Mouse (Mus musculus) intestine, embryonic 15.5 days (tissue): ENCODE data around the gene Birc2. TPM values are rescaled to one million over a fixed set of nuclear protein-coding genes. Genes with fewer than 3 reads are reported as not detected.
A peak's percentile ranks its signal among the peaks of the same experiment; 100 is the strongest.

ENCODE experiments used
- ATAC-seq: fragments of 200-750 bp; cut with Nextera tagmentation; 2 replicates; pipeline ENCODE4 v1.8.0; 2017; ENCODE audit warnings: moderate TSS enrichment, moderate library complexity
- H3K27ac ChIP-seq: fragments of 300-500 bp; sonication (generic); 2 replicates; pipeline ENCODE4 v1.5.1; 2015; ENCODE audit warnings: mild to moderate bottlenecking, inconsistent platforms
- H3K27me3 ChIP-seq: fragments of 300-500 bp; sonication (generic); replicated peaks from 2 replicates; pipeline ENCODE4 v1.6.1; 2015; ENCODE audit warnings: inconsistent platforms
- H3K36me3 ChIP-seq: fragments of 300-500 bp; sonication (generic); 2 replicates; pipeline ENCODE4 v1.6.1; 2015; ENCODE audit warnings: inconsistent platforms
- H3K4me1 ChIP-seq: fragments of 300-500 bp; sonication (generic); replicated peaks from 2 replicates; pipeline ENCODE4 v1.6.1; 2015; ENCODE audit warnings: inconsistent platforms
- H3K4me2 ChIP-seq: fragments of 300-500 bp; sonication (generic); replicated peaks from 2 replicates; pipeline ENCODE4 v1.6.1; 2015; ENCODE audit warnings: mild to moderate bottlenecking, inconsistent platforms
- H3K4me3 ChIP-seq: fragments of 300-500 bp; sonication (generic); replicated peaks from 2 replicates; pipeline ENCODE4 v1.5.1; 2015; ENCODE audit warnings: inconsistent platforms
- H3K9ac ChIP-seq: fragments of 300-500 bp; sonication (generic); 2 replicates; pipeline ENCODE4 v1.6.1; 2015; ENCODE audit warnings: inconsistent platforms
- H3K9me3 ChIP-seq: fragments of 300-500 bp; sonication (generic); 2 replicates; pipeline ENCODE4 v1.6.1; 2016; ENCODE audit warnings: inconsistent platforms
- WGBS: fragments of 180-500 bp; shearing (Covaris S2); methylation state at CpG from one replicate; pipeline ENCODE4 v1.1.7; 2015; 5-methylcytosine and 5-hydroxymethylcytosine counted together
- polyA plus RNA-seq: library from polyadenylated mRNA; unstranded; fragments of >200 nt; fragmentation: Nextera tagmentation; extraction: Ambion mirVana; gene quantifications from 2 replicates; pipeline ENCODE4 v1.2.1, GENCODE M21; 2015

Gene Birc2
- polyA plus RNA-seq, 1 experiment from 2014 or later = 32.1 TPM

- ATAC-seq = peak; percentile 52
- H3K9ac ChIP-seq = peak overlapping the region; percentile 72
- H3K4me2 ChIP-seq = peak overlapping the region; percentile 54
- H3K4me1 ChIP-seq = peaks cover 6% of the 10 kb centered on the region; the same call in 1 of the 2 replicates
- peak overlapping the region; percentile 99 for H3K27ac ChIP-seq
- H3K36me3 ChIP-seq = 0 out of 2 replicates have a peak, but pooled peaks cover 3% of the 10 kb centered on the region
- peak overlapping the region; percentile 62 for H3K4me3 ChIP-seq
- under 1% methylated on average over 16 of the region's 16 CpGs for WGBS
- H3K9me3 ChIP-seq = no peaks in the 10 kb centered on the region
- no peaks in the 10 kb centered on the region for H3K27me3 ChIP-seq
Measured at GRCm38 (mm10) chr9:7836331-7836730, 533 bp downstream of the Birc2 start.

DNA sequence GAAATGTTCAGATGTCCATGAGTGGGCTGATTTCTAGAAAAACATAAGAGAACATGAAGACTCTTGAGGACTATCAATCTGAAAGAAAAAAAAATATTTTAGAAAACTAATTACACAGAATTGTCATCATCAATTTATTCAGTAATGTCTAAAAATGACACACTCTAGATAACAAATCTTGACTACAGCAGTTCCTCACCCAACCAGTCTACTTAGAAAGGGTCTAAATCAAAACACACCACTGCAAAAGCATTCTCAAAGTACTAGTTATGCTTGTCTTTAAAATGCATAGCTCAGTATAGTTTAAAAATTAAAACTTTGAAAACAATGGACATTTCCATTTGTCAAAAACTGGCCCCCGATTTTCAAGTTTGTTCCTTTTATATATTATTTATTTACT lies 1.6 kb downstream of the Birc2 start:
- whole genome bisulfite sequencing = 82% methylated on average over 1 of the region's 1 CpGs
- H3K4me2 ChIP-seq = no peak overlapping the region
- no peak for ATAC-seq
- no peak overlapping the region for H3K4me3 ChIP-seq
- H3K9ac ChIP-seq = no peak overlapping the region
- H3K27me3 ChIP-seq = no peaks in the 10 kb centered on the region
- H3K36me3 ChIP-seq = 0 out of 2 replicates have a peak, but pooled peaks cover 3% of the 10 kb centered on the region
- no peak overlapping the region for H3K27ac ChIP-seq
- H3K4me1 ChIP-seq = peaks cover 6% of the 10 kb centered on the region; the same call in 1 of the 2 replicates
- H3K9me3 ChIP-seq = no peaks in the 10 kb centered on the region

- Histone ChIP-seq H3K27me3 (no peaks in the 10 kb centered on the region), H3K36me3 (0 out of 2 replicates have a peak, but pooled peaks cover 3% of the 10 kb centered on the region), H3K4me3 (no peak overlapping the region), H3K9ac (no peak overlapping the region), H3K27ac (no peak overlapping the region), H3K4me2 (peak overlapping the region; percentile 14; the same call in 1 of the 2 replicates), H3K4me1 (peaks cover 6% of the 10 kb centered on the region; the same call in 1 of the 2 replicates), H3K9me3 (no peaks in the 10 kb centered on the region)
- 87% methylated on average over 6 of the region's 6 CpGs for WGBS
- ATAC-seq = no peak
Measured at GRCm38 (mm10) chr9:7833421-7833820, 3.4 kb downstream of the Birc2 start.

DNA sequence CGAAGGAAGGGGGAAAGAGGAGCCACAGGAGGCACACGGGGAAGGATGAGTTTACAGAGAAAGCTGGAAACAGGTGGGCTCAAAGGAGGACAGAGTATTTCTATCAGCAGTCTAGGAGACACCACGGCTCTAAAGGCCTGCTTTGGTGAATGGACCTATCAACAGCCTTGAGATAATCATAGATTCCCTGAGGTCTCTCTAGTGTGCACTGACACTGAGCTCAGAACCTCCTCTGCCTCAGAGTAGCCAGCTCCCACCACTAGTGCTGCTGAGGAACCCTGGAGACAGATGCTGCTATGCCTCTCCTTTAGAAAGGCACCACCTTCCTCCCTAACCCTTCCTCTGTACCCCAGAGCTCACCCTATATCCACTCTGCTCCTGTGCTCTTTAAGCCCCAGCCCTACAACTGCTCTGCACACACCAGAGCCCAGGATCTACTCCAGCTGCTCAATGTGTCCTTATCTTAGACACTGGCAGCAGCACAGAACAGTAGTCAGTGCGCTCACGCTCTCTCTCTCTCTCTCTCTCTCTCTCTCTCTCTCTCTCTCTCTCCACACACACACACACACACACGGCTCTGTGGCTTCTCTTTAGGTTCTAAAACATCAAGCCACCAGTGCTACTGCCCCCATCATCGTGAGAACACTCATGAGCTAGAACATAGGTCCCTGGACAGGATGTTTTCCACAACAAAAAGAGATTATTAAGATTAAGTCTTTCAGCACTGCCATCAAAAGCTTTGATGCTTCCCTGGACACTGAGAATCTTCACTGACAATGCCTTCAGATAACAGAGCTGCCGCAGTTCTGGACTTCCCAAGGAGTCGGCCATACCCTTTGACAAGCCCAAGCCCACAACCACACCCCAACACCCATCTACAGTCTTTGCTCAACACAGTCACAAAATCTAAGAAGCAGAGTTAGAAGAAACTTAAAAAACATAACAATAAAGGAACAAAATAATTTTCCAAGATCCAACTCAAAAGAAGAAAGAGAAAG lies 7.0 kb downstream of the Birc2 start:
- ATAC-seq = peak; percentile 71
- Histone ChIP-seq H3K9me3 (no peaks in the 10 kb centered on the region), H3K9ac (no peak overlapping the region), H3K4me1 (peaks cover 6% of the 10 kb centered on the region; the same call in 1 of the 2 replicates), H3K27me3 (no peaks in the 10 kb centered on the region), H3K36me3 (peaks cover 2% of the 10 kb centered on the region; the same call in 1 of the 2 replicates), H3K4me3 (no peak overlapping the region), H3K4me2 (no peak overlapping the region), H3K27ac (no peak overlapping the region)
- 67% methylated on average over 9 of the region's 9 CpGs for WGBS

GRCm38 (mm10) chr9:7828706-7829105 lies 8.2 kb downstream of the Birc2 start:
- H3K4me1 ChIP-seq = peaks cover 6% of the 10 kb centered on the region; the same call in 1 of the 2 replicates
- no peak overlapping the region for H3K27ac ChIP-seq
- no peak for ATAC-seq
- H3K27me3 ChIP-seq = no peaks in the 10 kb centered on the region
- H3K36me3 ChIP-seq = no peaks in the 10 kb centered on the region; the same call in 1 of the 2 replicates
- H3K4me2 ChIP-seq = no peak overlapping the region
- no peak overlapping the region for H3K9ac ChIP-seq
- no peaks in the 10 kb centered on the region for H3K9me3 ChIP-seq
- no peak overlapping the region for H3K4me3 ChIP-seq
- WGBS = 92% methylated on average over 4 of the region's 4 CpGs

- Histone ChIP-seq H3K27me3 (no peaks in the 10 kb centered on the region), H3K27ac (no peak overlapping the region), H3K4me2 (no peak overlapping the region), H3K9ac (no peak overlapping the region), H3K4me1 (no peaks in the 10 kb centered on the region), H3K36me3 (no peaks in the 10 kb centered on the region; the same call in 1 of the 2 replicates), H3K4me3 (no peak overlapping the region), H3K9me3 (no peaks in the 10 kb centered on the region)
- no peak for ATAC-seq
- WGBS = 92% methylated on average over 5 of the region's 5 CpGs
Measured at GRCm38 (mm10) chr9:7824916-7825315, 11.9 kb downstream of the Birc2 start.

GRCm38 (mm10) chr9:7822758-7823157 lies 14.1 kb downstream of the Birc2 start:
- 80% methylated on average over 3 of the region's 3 CpGs for WGBS
- H3K36me3 ChIP-seq = no peaks in the 10 kb centered on the region; the same call in 1 of the 2 replicates
- ATAC-seq = no peak

DNA sequence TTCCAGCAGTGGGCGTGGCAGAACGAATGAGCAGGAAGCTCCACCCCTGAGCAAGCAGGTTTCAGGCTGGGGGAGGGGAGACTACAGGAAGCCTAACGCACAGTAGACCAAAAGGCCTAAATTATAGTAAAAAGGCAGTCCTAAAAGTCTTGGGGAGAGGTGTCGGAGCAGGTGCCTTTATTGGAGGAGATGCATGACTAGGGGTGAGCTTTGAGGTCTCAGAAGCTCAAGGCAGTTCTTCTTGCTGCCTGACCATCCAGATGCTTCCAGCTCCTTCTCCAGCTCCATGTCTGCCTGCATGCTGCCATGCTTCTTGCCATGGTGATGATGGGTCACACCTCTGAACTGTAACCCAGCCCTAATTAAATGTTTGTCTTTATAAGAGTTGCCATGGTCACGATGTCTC lies 31.8 kb downstream of the Birc2 start:
- peak; percentile 80 for ATAC-seq
- no peaks in the 10 kb centered on the region for H3K36me3 ChIP-seq
- no peak overlapping the region for H3K4me3 ChIP-seq
- H3K4me2 ChIP-seq = no peak overlapping the region
- H3K27ac ChIP-seq = no peak overlapping the region
- no peaks in the 10 kb centered on the region for H3K4me1 ChIP-seq
- H3K27me3 ChIP-seq = no peaks in the 10 kb centered on the region
- no peaks in the 10 kb centered on the region for H3K9me3 ChIP-seq
- WGBS = 65% methylated on average over 5 of the region's 5 CpGs
- no peak overlapping the region for H3K9ac ChIP-seq

More at GRCm38 (mm10) chr9:7822758-7823157, 14.1 kb downstream of the Birc2 start:
- no peak overlapping the region for H3K9ac ChIP-seq
- H3K27me3 ChIP-seq = no peaks in the 10 kb centered on the region
- H3K4me1 ChIP-seq = no peaks in the 10 kb centered on the region
- H3K27ac ChIP-seq = no peak overlapping the region
- H3K9me3 ChIP-seq = no peaks in the 10 kb centered on the region
- H3K4me3 ChIP-seq = no peak overlapping the region
- no peak overlapping the region for H3K4me2 ChIP-seq

DNA sequence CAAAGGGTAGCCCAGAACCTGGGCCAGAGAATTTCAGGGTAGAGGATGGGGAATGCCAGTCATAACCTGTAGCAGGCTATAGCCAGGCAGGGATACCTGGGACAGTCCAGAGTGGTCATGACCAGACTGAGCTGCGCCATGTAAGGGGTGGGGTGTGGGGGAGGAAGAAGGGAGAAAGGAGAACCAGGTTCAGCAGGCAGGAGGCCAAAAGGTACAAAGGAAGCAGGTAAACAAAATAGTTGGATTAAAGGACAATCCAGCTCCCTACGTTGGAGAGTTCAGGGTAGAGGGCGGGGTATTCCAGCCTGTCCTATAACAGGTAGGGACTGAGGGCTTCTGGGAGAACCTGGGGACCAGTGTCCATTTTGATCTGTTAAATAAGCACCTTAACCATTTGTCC lies 38.3 kb downstream of the Birc2 start:
- ATAC-seq = peak; percentile 41; the same call in 1 of the 2 replicates
- Histone ChIP-seq H3K4me2 (no peak overlapping the region), H3K27ac (no peak overlapping the region), H3K9me3 (no peaks in the 10 kb centered on the region), H3K27me3 (no peaks in the 10 kb centered on the region), H3K4me3 (no peak overlapping the region), H3K4me1 (no peaks in the 10 kb centered on the region), H3K36me3 (0 out of 2 replicates have a peak, but pooled peaks cover 2% of the 10 kb centered on the region), H3K9ac (no peak overlapping the region)
- WGBS = 88% methylated on average over 3 of the region's 3 CpGs

- WGBS = 91% methylated on average over 2 of the region's 2 CpGs
- Histone ChIP-seq H3K27ac (no peak overlapping the region), H3K9me3 (no peaks in the 10 kb centered on the region), H3K27me3 (no peaks in the 10 kb centered on the region), H3K36me3 (0 out of 2 replicates have a peak, but pooled peaks cover 5% of the 10 kb centered on the region), H3K4me2 (no peak overlapping the region), H3K9ac (no peak overlapping the region), H3K4me3 (no peak overlapping the region), H3K4me1 (no peaks in the 10 kb centered on the region)
- ATAC-seq = no peak
Measured at GRCm38 (mm10) chr9:7797542-7797941, 39.3 kb downstream of the Birc2 start.

DNA sequence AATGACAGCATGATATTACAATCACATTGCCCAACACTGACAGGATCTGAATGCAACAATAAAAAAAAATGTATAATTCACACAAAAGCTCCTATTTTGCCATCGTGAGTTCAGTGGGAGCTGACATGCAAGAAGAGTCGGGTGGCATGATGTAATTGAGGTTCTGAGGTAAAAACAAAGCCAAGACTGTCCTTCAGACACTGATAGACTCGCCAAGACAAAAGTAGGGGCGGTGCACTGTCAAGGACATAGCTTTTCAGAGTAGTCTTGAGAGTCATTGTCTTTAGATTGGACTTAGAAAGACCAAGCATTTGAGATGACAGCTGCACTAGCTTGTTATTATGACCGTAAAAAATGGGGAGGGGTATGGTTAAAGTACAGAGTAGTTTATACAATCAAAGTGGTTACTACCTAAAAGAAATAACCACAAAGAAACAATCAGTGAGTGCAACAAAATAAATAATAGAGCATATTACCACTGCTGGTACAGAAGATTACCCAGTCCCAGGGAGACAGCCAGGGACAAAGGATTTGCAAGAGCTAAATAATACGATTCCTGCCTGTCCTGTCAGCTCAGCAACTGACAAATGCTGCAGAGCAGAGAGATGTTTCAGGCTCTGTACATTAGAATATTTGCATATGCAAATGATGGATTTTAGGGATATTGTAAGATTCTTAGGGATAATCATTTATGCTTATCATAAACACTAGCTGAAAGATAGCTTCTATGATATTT lies 40.6 kb downstream of the Birc2 start:
- H3K27me3 ChIP-seq = no peaks in the 10 kb centered on the region
- peaks cover 8% of the 10 kb centered on the region; the same call in 1 of the 2 replicates for H3K36me3 ChIP-seq
- no peak overlapping the region for H3K9ac ChIP-seq
- H3K4me3 ChIP-seq = no peak overlapping the region
- no peaks in the 10 kb centered on the region for H3K9me3 ChIP-seq
- no peak overlapping the region for H3K4me2 ChIP-seq
- H3K4me1 ChIP-seq = no peaks in the 10 kb centered on the region
- no peak overlapping the region for H3K27ac ChIP-seq
- no peak for ATAC-seq
- WGBS = 72% methylated on average over 6 of the region's 6 CpGs

GRCm38 (mm10) chr9:7795581-7795980 lies 41.3 kb downstream of the Birc2 start:
- no peak for ATAC-seq
- H3K27me3 ChIP-seq = no peaks in the 10 kb centered on the region
- no peaks in the 10 kb centered on the region for H3K9me3 ChIP-seq
- no peak overlapping the region for H3K27ac ChIP-seq
- H3K9ac ChIP-seq = no peak overlapping the region
- H3K4me3 ChIP-seq = no peak overlapping the region
- H3K4me1 ChIP-seq = no peaks in the 10 kb centered on the region
- peaks cover 8% of the 10 kb centered on the region; the same call in 1 of the 2 replicates for H3K36me3 ChIP-seq
- H3K4me2 ChIP-seq = no peak overlapping the region
